Mouse (Mus musculus): ENCODE data around the gene Orai3. TPM values are rescaled to one million over a fixed set of nuclear protein-coding genes. Genes with fewer than 3 reads are reported as not detected.
A peak's percentile ranks its signal among the peaks of the same experiment; 100 is the strongest.

Gene Orai3
- polyA plus RNA-seq, 1 experiment from 2014 or later = 9.1 TPM

- H3K4me2 ChIP-seq = peak overlapping the region; percentile 82
- H3K9me3 ChIP-seq = no peaks in the 10 kb centered on the region
- H3K27ac ChIP-seq = peak overlapping the region; percentile 98
- peaks cover 20% of the 10 kb centered on the region for H3K4me1 ChIP-seq (replicated peaks)
- H3K36me3 ChIP-seq = peaks cover 38% of the 10 kb centered on the region
- H3K27me3 ChIP-seq = no peaks in the 10 kb centered on the region
- H3K4me3 ChIP-seq = peak overlapping the region; percentile 84
- 4% methylated on average over 43 of the region's 66 CpGs for WGBS
- ATAC-seq (ENCODE audit: low FRiP score) = peak; percentile 39
- peak overlapping the region; percentile 91 for H3K9ac ChIP-seq
These were observed 8.1 kb downstream of the Orai3 start for GRCm38 (mm10) chr7:127777474-127778266.

- Histone ChIP-seq H3K9ac (peak overlapping the region; percentile 91), H3K9me3 (no peaks in the 10 kb centered on the region), H3K27ac (no peak overlapping the region), H3K27me3 (no peaks in the 10 kb centered on the region), H3K4me1 (replicated peaks) (peaks cover 20% of the 10 kb centered on the region), H3K4me2 (peak overlapping the region; percentile 82), H3K36me3 (peaks cover 42% of the 10 kb centered on the region), H3K4me3 (peak overlapping the region; percentile 84)
- 78% methylated on average over 4 of the region's 4 CpGs for WGBS
- no peak for ATAC-seq (ENCODE audit: low FRiP score)
These were observed 8.7 kb downstream of the Orai3 start for GRCm38 (mm10) chr7:127778350-127778749.

GRCm38 (mm10) chr7:127785308-127785707, 15.7 kb downstream of the Orai3 start, which contains the start of gene Gm49388:
Gene Gm49388, plus strand, starts transcription at chr7:127785608.
- no peak for ATAC-seq (ENCODE audit: low FRiP score)
- H3K9ac ChIP-seq = no peak within 1 kb of the TSS
- no peak within 1 kb of the TSS for H3K4me2 ChIP-seq
- H3K27ac ChIP-seq = no peak within 1 kb of the TSS
- H3K27me3 ChIP-seq = no peaks in the 10 kb centered on the region
- H3K9me3 ChIP-seq = no peaks in the 10 kb centered on the region
- 94% methylated on average over 7 of the region's 7 CpGs for whole genome bisulfite sequencing
- H3K4me1 ChIP-seq (replicated peaks) = no peaks in the 10 kb centered on the region
- peaks cover 98% of the 10 kb centered on the region for H3K36me3 ChIP-seq
- H3K4me3 ChIP-seq = no peak within 1 kb of the TSS

GRCm38 (mm10) chr7:127797076-127797845, 27.6 kb downstream of the Orai3 start:
- Histone ChIP-seq H3K4me1 (replicated peaks) (peaks cover 9% of the 10 kb centered on the region), H3K27ac (no peak overlapping the region), H3K27me3 (no peaks in the 10 kb centered on the region), H3K4me3 (no peak overlapping the region), H3K9ac (no peak overlapping the region), H3K9me3 (no peaks in the 10 kb centered on the region), H3K36me3 (peaks cover 83% of the 10 kb centered on the region), H3K4me2 (no peak overlapping the region)
- ATAC-seq (ENCODE audit: low FRiP score) = no peak
- WGBS = 96% methylated on average over 23 of the region's 23 CpGs

GRCm38 (mm10) chr7:127798591-127798990, 29.0 kb downstream of the Orai3 start:
- Histone ChIP-seq H3K27me3 (no peaks in the 10 kb centered on the region), H3K27ac (no peak overlapping the region), H3K9ac (0 out of 2 replicates have a peak overlapping the region, but pooled peaks have one; percentile 19), H3K4me2 (no peak overlapping the region), H3K4me1 (replicated peaks) (peaks cover 9% of the 10 kb centered on the region), H3K9me3 (no peaks in the 10 kb centered on the region), H3K4me3 (no peak overlapping the region), H3K36me3 (peaks cover 84% of the 10 kb centered on the region)
- 95% methylated on average over 4 of the region's 4 CpGs for WGBS
- no peak for ATAC-seq (ENCODE audit: low FRiP score)

GRCm38 (mm10) chr7:127799211-127799610, 29.6 kb downstream of the Orai3 start:
- WGBS = 92% methylated on average over 13 of the region's 13 CpGs
- Histone ChIP-seq H3K4me3 (no peak overlapping the region), H3K4me2 (no peak overlapping the region), H3K36me3 (peaks cover 82% of the 10 kb centered on the region), H3K9me3 (no peaks in the 10 kb centered on the region), H3K9ac (0 out of 2 replicates have a peak overlapping the region, but pooled peaks have one; percentile 8), H3K27me3 (no peaks in the 10 kb centered on the region), H3K4me1 (replicated peaks) (peaks cover 9% of the 10 kb centered on the region), H3K27ac (no peak overlapping the region)
- ATAC-seq (ENCODE audit: low FRiP score) = no peak

- Histone ChIP-seq H3K27ac (0 out of 2 replicates have a peak overlapping the region, but pooled peaks have one; percentile 35), H3K9ac (0 out of 2 replicates have a peak overlapping the region, but pooled peaks have one; percentile 8), H3K4me1 (replicated peaks) (peaks cover 9% of the 10 kb centered on the region), H3K4me3 (no peak overlapping the region), H3K36me3 (peaks cover 84% of the 10 kb centered on the region), H3K9me3 (no peaks in the 10 kb centered on the region), H3K27me3 (no peaks in the 10 kb centered on the region), H3K4me2 (no peak overlapping the region)
- 100% methylated on average over 1 of the region's 1 CpGs for WGBS
- ATAC-seq (ENCODE audit: low FRiP score) = no peak
These were observed 30.1 kb downstream of the Orai3 start for GRCm38 (mm10) chr7:127799738-127800137.

- Histone ChIP-seq H3K27ac (peak within 1 kb of the TSS; percentile 35; the same call in 1 of the 2 replicates), H3K9ac (peak within 1 kb of the TSS; percentile 58), H3K36me3 (peaks cover 84% of the 10 kb centered on the region)
These were observed 30.9 kb downstream of the Orai3 start, which contains the start of gene Hsd3b7 for GRCm38 (mm10) chr7:127800435-127801009. Gene Hsd3b7, plus strand, starts transcription at chr7:127800604.

GRCm38 (mm10) chr7:127801010-127801621, 31.5 kb downstream of the Orai3 start:
- peaks cover 82% of the 10 kb centered on the region for H3K36me3 ChIP-seq
- H3K4me3 ChIP-seq = no peak overlapping the region
- 90% methylated on average over 8 of the region's 8 CpGs for WGBS
- peak overlapping the region; percentile 35 for H3K4me2 ChIP-seq
- no peaks in the 10 kb centered on the region for H3K27me3 ChIP-seq
- H3K27ac ChIP-seq = no peak overlapping the region; the same call in 1 of the 2 replicates
- ATAC-seq (ENCODE audit: low FRiP score) = no peak
- peak overlapping the region; percentile 58 for H3K9ac ChIP-seq
- peaks cover 9% of the 10 kb centered on the region for H3K4me1 ChIP-seq (replicated peaks)
- no peaks in the 10 kb centered on the region for H3K9me3 ChIP-seq

More at GRCm38 (mm10) chr7:127800435-127801009, 30.9 kb downstream of the Orai3 start, which contains the start of gene Hsd3b7:
- Histone ChIP-seq H3K9me3 (no peaks in the 10 kb centered on the region), H3K27me3 (no peaks in the 10 kb centered on the region), H3K4me3 (peak within 1 kb of the TSS; percentile 9; the same call in 1 of the 2 replicates), H3K4me1 (replicated peaks) (peaks cover 9% of the 10 kb centered on the region), H3K4me2 (peak within 1 kb of the TSS; percentile 35)
- ATAC-seq (ENCODE audit: low FRiP score) = peak; percentile 75
- 25% methylated on average over 6 of the region's 6 CpGs for WGBS

GRCm38 (mm10) chr7:127802313-127802712, 32.7 kb downstream of the Orai3 start:
- Histone ChIP-seq H3K4me3 (no peak overlapping the region), H3K27me3 (no peaks in the 10 kb centered on the region), H3K4me2 (no peak overlapping the region), H3K9ac (no peak overlapping the region), H3K9me3 (no peaks in the 10 kb centered on the region), H3K4me1 (replicated peaks) (peaks cover 9% of the 10 kb centered on the region), H3K36me3 (peaks cover 80% of the 10 kb centered on the region), H3K27ac (no peak overlapping the region)
- WGBS = 93% methylated on average over 17 of the region's 17 CpGs
- ATAC-seq (ENCODE audit: low FRiP score) = no peak

- peaks cover 91% of the 10 kb centered on the region for H3K36me3 ChIP-seq
- H3K27me3 ChIP-seq = no peaks in the 10 kb centered on the region
- H3K4me3 ChIP-seq = no peak overlapping the region
- no peaks in the 10 kb centered on the region for H3K9me3 ChIP-seq
- ATAC-seq (ENCODE audit: low FRiP score) = no peak
- H3K27ac ChIP-seq = no peak overlapping the region
- 78% methylated on average over 5 of the region's 5 CpGs for WGBS
- no peak overlapping the region for H3K4me2 ChIP-seq
- H3K9ac ChIP-seq = no peak overlapping the region
- no peaks in the 10 kb centered on the region for H3K4me1 ChIP-seq (replicated peaks)
These were observed 39.2 kb downstream of the Orai3 start for GRCm38 (mm10) chr7:127808821-127809220.
